12 mouse cellular contexts compared by ENCODE assay signal in the genomic region with DNA sequence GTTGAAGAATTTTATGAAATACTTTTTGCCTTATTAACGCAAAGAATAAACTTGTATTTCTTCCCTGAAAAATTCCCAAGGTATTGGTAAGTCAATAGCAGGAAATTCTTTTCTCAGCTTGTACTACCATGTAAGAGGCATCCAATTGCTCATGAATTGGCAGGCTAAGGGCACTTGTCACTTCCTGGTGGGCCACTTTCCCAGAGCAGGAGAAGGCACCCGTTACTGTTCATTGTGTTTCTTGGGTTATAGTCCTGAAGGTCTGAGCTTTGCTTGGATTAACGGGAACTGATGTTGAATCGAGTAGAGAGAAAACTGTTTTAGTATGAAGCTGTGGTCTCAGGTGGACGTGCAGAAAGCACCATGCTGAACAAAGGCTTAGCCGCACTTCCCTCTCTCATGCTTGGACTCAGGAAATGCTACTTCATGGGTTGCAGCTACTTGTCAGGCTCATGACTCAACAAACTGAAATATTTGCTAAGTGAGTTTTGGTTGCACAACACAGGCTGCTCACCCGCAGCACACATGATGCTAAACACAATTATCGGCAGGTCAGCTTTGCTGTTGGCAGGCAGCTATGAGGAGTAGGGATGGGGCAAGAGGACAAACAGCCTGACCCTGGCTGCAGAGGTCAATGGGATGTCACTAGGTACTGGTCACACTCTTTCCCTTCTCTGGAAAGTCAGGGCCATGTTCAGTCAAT. TPM values are rescaled to one million over a fixed set of nuclear protein-coding genes. Genes with fewer than 3 reads are reported as not detected.
DNase-seq lines count a peak whose midpoint lies in the region; ATAC-seq and TF ChIP-seq lines count a peak whose summit lies in the region.
"Had no signal": no experiment of that assay in that cellular context is flagged by ENCODE, and none has a peak within 500 bp of the region (broad histone marks: within the 10 kb centered on the region; RNA-seq: fewer than 3 reads in every experiment).

No protein-coding gene starts in this region.

- DNase-seq in heart, adult 11 months, result peak; percentile 93
- DNase-seq in fat pad, adult 2 months (ENCODE audit: extremely low read depth, low read depth, low spot score), result peak; percentile 31
- DNase-seq in lung, adult 18-20 months, result peak; percentile 68 to 72
- DNase-seq in left cerebral cortex, postnatal 25 days (ENCODE audit: low spot score in 2 of 2), result no peak
- DNase-seq in cerebellum, postnatal 10 days, result no peak
- DNase-seq: embryo, embryonic 11 days had no signal

- TF ChIP-seq POLR2A in myocyte (IDR thresholded peaks at IDR 0.05; ENCODE audit: insufficient read length, low read depth), result no peak

- intact Hi-C loops in left cerebral cortex, postnatal 25 days (cut with DNase I), result no loop called here

- ATAC-seq in heart, embryonic 11.5 days (replicated peaks; ENCODE audit: insufficient number of reproducible peaks, low FRiP score, low TSS enrichment), result no peak
- no peak for ATAC-seq in midbrain, embryonic 13.5 days
- ATAC-seq: intestine, embryonic 15.5 days had no signal

- 84% methylated on average over 8 of the region's 8 CpGs for WGBS in heart, embryonic 11.5 days (ENCODE audit: insufficient replicate concordance)
- WGBS in midbrain, embryonic 13.5 days, result 91% methylated on average over 8 of the region's 8 CpGs

- H3K4me2 ChIP-seq in heart, embryonic 11.5 days, result no peak overlapping the region
- H3K4me2 ChIP-seq in myocyte (ENCODE audit: low read depth), result peak overlapping the region; percentile 46
- no peak overlapping the region for H3K4me2 ChIP-seq in midbrain, embryonic 13.5 days (replicated peaks)
- H3K4me2 ChIP-seq: intestine, embryonic 15.5 days; neural tube, embryonic 12.5 days had no signal

- H3K27me3 ChIP-seq in heart, embryonic 11.5 days (ENCODE audit: control insufficient read depth, insufficient read depth, low read length), result no peaks in the 10 kb centered on the region
- no peaks in the 10 kb centered on the region for H3K27me3 ChIP-seq in myocyte (ENCODE audit: control insufficient read depth, insufficient read depth, insufficient read length)
- H3K27me3 ChIP-seq in midbrain, embryonic 13.5 days, result no peaks in the 10 kb centered on the region
- H3K27me3 ChIP-seq: intestine, embryonic 15.5 days; neural tube, embryonic 12.5 days had no signal

- H3K9ac ChIP-seq in heart, embryonic 11.5 days (ENCODE audit: low read depth, low read length), result no peak overlapping the region
- H3K9ac ChIP-seq in midbrain, embryonic 13.5 days (replicated peaks), result no peak overlapping the region
- H3K9ac ChIP-seq: intestine, embryonic 15.5 days; neural tube, embryonic 12.5 days had no signal

- H3K27ac ChIP-seq in heart, embryonic 11.5 days (ENCODE audit: low read depth, low read length), result no peak overlapping the region
- H3K27ac ChIP-seq in midbrain, embryonic 13.5 days, result no peak overlapping the region
- H3K27ac ChIP-seq: intestine, embryonic 15.5 days; left cerebral cortex, adult 2 months; neural tube, embryonic 12.5 days had no signal

- H3K36me3 ChIP-seq in heart, embryonic 11.5 days (ENCODE audit: control insufficient read depth, insufficient read depth, low read length), result no peaks in the 10 kb centered on the region
- H3K36me3 ChIP-seq in myocyte (ENCODE audit: control insufficient read depth, insufficient read depth), result no peaks in the 10 kb centered on the region
- H3K36me3 ChIP-seq in midbrain, embryonic 13.5 days, result no peaks in the 10 kb centered on the region
- H3K36me3 ChIP-seq: intestine, embryonic 15.5 days; neural tube, embryonic 12.5 days had no signal

- H3K9me3 ChIP-seq in heart, embryonic 11.5 days (replicated peaks; ENCODE audit: control insufficient read depth, low read length), result no peaks in the 10 kb centered on the region
- H3K9me3 ChIP-seq in midbrain, embryonic 13.5 days, result no peaks in the 10 kb centered on the region
- H3K9me3 ChIP-seq: intestine, embryonic 15.5 days; neural tube, embryonic 12.5 days had no signal

- H3K79me2 ChIP-seq in myocyte (ENCODE audit: control insufficient read depth, insufficient read depth), result no peaks in the 10 kb centered on the region

- H3K4me3 ChIP-seq in heart, embryonic 11.5 days (ENCODE audit: low read depth, low read length), result no peak overlapping the region
- no peak overlapping the region for H3K4me3 ChIP-seq in myocyte
- H3K4me3 ChIP-seq in midbrain, embryonic 13.5 days (replicated peaks), result no peak overlapping the region
- H3K4me3 ChIP-seq: intestine, embryonic 15.5 days; left cerebral cortex, adult 2 months; neural tube, embryonic 12.5 days had no signal

- no peak overlapping the region for H3ac ChIP-seq in myocyte (ENCODE audit: control insufficient read depth, insufficient read length)

- no peaks in the 10 kb centered on the region for H3K4me1 ChIP-seq in heart, embryonic 11.5 days (ENCODE audit: control insufficient read depth, insufficient read depth, low read length)
- no peaks in the 10 kb centered on the region for H3K4me1 ChIP-seq in midbrain, embryonic 13.5 days (replicated peaks)
- H3K4me1 ChIP-seq: intestine, embryonic 15.5 days; neural tube, embryonic 12.5 days had no signal

TF ChIP-seq in myocyte, 11 proteins besides CTCF, POLR2A, EP300 and RAD21:
- TF ChIP-seq SRF (IDR thresholded peaks at IDR 0.05; ENCODE audit: control insufficient read depth, insufficient read length, low read depth), result no peak
- no peak for TF ChIP-seq REST (IDR thresholded peaks at IDR 0.05; ENCODE audit: insufficient read depth, insufficient read length)
- TF ChIP-seq POLR2AphosphoS2 (IDR thresholded peaks at IDR 0.05; ENCODE audit: insufficient read length, low read depth), result no peak
- peak; percentile 97 for TF ChIP-seq CEBPB (IDR thresholded peaks at IDR 0.05; ENCODE audit: insufficient read depth, poor library complexity, severe bottlenecking)

RNA-seq across cellular contexts. Expression of a gene that starts 49.1 kb away (rescaled TPM):
- polyA plus RNA-seq in heart, embryonic 11.5 days (2014; fragmentation: Nextera tagmentation; extraction: Ambion mirVana), result 0.29 and 0.49 TPM in 2 replicates
- not detected for polyA plus RNA-seq in myocyte (2012; fragmentation: generic; extraction: Trizol)
- 1 to 10 TPM in 1 of 2 experiments, under 1 TPM in 1; 0.82 to 1.3 TPM for total RNA-seq in left cerebral cortex, postnatal 25 days (2021)
- polyA plus RNA-seq in midbrain, embryonic 13.5 days (2015; fragmentation: Nextera tagmentation; extraction: Ambion mirVana), result 0.40 and 0.57 TPM in 2 replicates

Comparison
In these comparisons a context has a peak if more than half of its experiments do, and no peak if none do; other contexts are left out.
1. DNase-seq: peak in heart, adult 11 months (single experiment), fat pad, adult 2 months (single experiment) and lung, adult 18-20 months (2 of 2); none in left cerebral cortex, postnatal 25 days (0 of 2) and cerebellum, postnatal 10 days (0 of 2).